Mouse (Mus musculus) CD4-positive helper T cell, adult 2 months (primary cell): ENCODE results near the gene Olfr348.

ENCODE experiments used
- DNase-seq: peaks from one replicate; pipeline ENCODE4 v3.0.0-alpha.2; 2012; ENCODE audit warnings: low read depth, missing footprints, low spot score

Gene Olfr348

GRCm38 (mm10) chr2:36783976-36784375, at the start of gene Olfr348:
TSS of gene Olfr348 (plus strand) at chr2:36784276.
- DNase-seq = no peak

GRCm38 (mm10) chr2:36736226-36736625, 47.9 kb upstream of the Olfr348 start:
- no peak for DNase-seq

GRCm38 (mm10) chr2:36790238-36790637, 6.2 kb downstream of the Olfr348 start, which contains the start of gene Olfr50:
TSS of gene Olfr50 (plus strand) at chr2:36790538.
- DNase-seq = no peak

- no peak for DNase-seq
Observed at GRCm38 (mm10) chr2:36816932-36817331, 32.9 kb downstream of the Olfr348 start, which contains the start of gene Olfr3. TSS of gene Olfr3 (minus strand) at chr2:36817032.
